ENCODE assay signal across 8 mouse cellular contexts in genomic region chrX:100774341-100774811, GRCm38 (mm10). TPM values are rescaled to one million over a fixed set of nuclear protein-coding genes. Genes with fewer than 3 reads are reported as not detected.
DNase-seq lines count a peak whose midpoint lies in the region; ATAC-seq and TF ChIP-seq lines count a peak whose summit lies in the region.

No protein-coding gene starts in this region.

- peak overlapping the region; percentile 34 for H3K4me3 ChIP-seq in forebrain, embryonic 15.5 days
- peak overlapping the region; percentile 33 for H3K4me3 ChIP-seq in hindbrain, embryonic 11.5 days (ENCODE audit: low read depth, low read length)
- H3K4me3 ChIP-seq in limb, embryonic 13.5 days, result peak overlapping the region; percentile 52
- peak overlapping the region; percentile 31 for H3K4me3 ChIP-seq in midbrain, embryonic 13.5 days (replicated peaks)

- no peaks in the 10 kb centered on the region for H3K27me3 ChIP-seq in forebrain, embryonic 15.5 days
- H3K27me3 ChIP-seq in hindbrain, embryonic 11.5 days (ENCODE audit: control insufficient read depth, insufficient read depth, low read length), result no peaks in the 10 kb centered on the region
- peaks cover 5% of the 10 kb centered on the region; the same call in 1 of the 2 replicates for H3K27me3 ChIP-seq in limb, embryonic 13.5 days
- no peaks in the 10 kb centered on the region for H3K27me3 ChIP-seq in midbrain, embryonic 13.5 days

- 22% methylated on average over 22 of the region's 23 CpGs for WGBS in forebrain, embryonic 15.5 days
- WGBS in hindbrain, embryonic 11.5 days, result 23% methylated on average over 18 of the region's 23 CpGs
- 15% methylated on average over 23 of the region's 23 CpGs for WGBS in limb, embryonic 13.5 days
- 25% methylated on average over 23 of the region's 23 CpGs for WGBS in midbrain, embryonic 13.5 days

- no peaks in the 10 kb centered on the region for H3K36me3 ChIP-seq in forebrain, embryonic 15.5 days
- H3K36me3 ChIP-seq in hindbrain, embryonic 11.5 days (ENCODE audit: control insufficient read depth, insufficient read depth, low read length), result no peaks in the 10 kb centered on the region
- H3K36me3 ChIP-seq in limb, embryonic 13.5 days, result no peaks in the 10 kb centered on the region
- H3K36me3 ChIP-seq in midbrain, embryonic 13.5 days, result peaks cover 6% of the 10 kb centered on the region

- peaks cover 18% of the 10 kb centered on the region; the same call in 1 of the 2 replicates for H3K4me1 ChIP-seq in forebrain, embryonic 15.5 days
- no peaks in the 10 kb centered on the region for H3K4me1 ChIP-seq in hindbrain, embryonic 11.5 days (replicated peaks; ENCODE audit: control insufficient read depth, insufficient read depth, low read length)
- 0 out of 2 replicates have a peak, but pooled peaks cover 7% of the 10 kb centered on the region for H3K4me1 ChIP-seq in limb, embryonic 13.5 days
- peaks cover 15% of the 10 kb centered on the region for H3K4me1 ChIP-seq in midbrain, embryonic 13.5 days (replicated peaks)

- H3K9ac ChIP-seq in forebrain, embryonic 15.5 days (replicated peaks), result peak overlapping the region; percentile 35
- H3K9ac ChIP-seq in hindbrain, embryonic 11.5 days (ENCODE audit: low read depth, low read length), result peak overlapping the region; percentile 49
- peak overlapping the region; percentile 75 for H3K9ac ChIP-seq in limb, embryonic 13.5 days
- peak overlapping the region; percentile 32; the same call in 1 of the 2 replicates for H3K9ac ChIP-seq in midbrain, embryonic 13.5 days (replicated peaks)

- TF ChIP-seq CTCF in brain, embryonic 14.5 days (IDR thresholded peaks at IDR 0.05; ENCODE audit: borderline replicate concordance, extremely low read depth, insufficient read depth, insufficient read length), result peak; percentile 64

- H3K4me2 ChIP-seq in forebrain, embryonic 15.5 days (replicated peaks), result peak overlapping the region; percentile 44
- peak overlapping the region; percentile 54 for H3K4me2 ChIP-seq in hindbrain, embryonic 11.5 days (replicated peaks; ENCODE audit: low read depth, low read length)
- H3K4me2 ChIP-seq in limb, embryonic 13.5 days (replicated peaks), result peak overlapping the region; percentile 62
- peak overlapping the region; percentile 53 for H3K4me2 ChIP-seq in midbrain, embryonic 13.5 days (replicated peaks)

- no peak overlapping the region for H3K27ac ChIP-seq in forebrain, embryonic 15.5 days (replicated peaks)
- H3K27ac ChIP-seq in hindbrain, embryonic 11.5 days (ENCODE audit: low read depth, low read length), result no peak overlapping the region
- H3K27ac ChIP-seq in limb, embryonic 13.5 days, result no peak overlapping the region
- H3K27ac ChIP-seq in midbrain, embryonic 13.5 days, result no peak overlapping the region

- no peaks in the 10 kb centered on the region for H3K9me3 ChIP-seq in forebrain, embryonic 15.5 days
- H3K9me3 ChIP-seq in hindbrain, embryonic 11.5 days (ENCODE audit: control insufficient read depth, low read length), result no peaks in the 10 kb centered on the region
- no peaks in the 10 kb centered on the region for H3K9me3 ChIP-seq in limb, embryonic 13.5 days
- H3K9me3 ChIP-seq in midbrain, embryonic 13.5 days, result no peaks in the 10 kb centered on the region

- TF ChIP-seq POLR2A in brain, embryonic 14.5 days (IDR thresholded peaks at IDR 0.05; ENCODE audit: borderline replicate concordance, extremely low read depth, insufficient read depth, insufficient read length, poor library complexity, severe bottlenecking), result no peak

- ATAC-seq in forebrain, embryonic 15.5 days (replicated peaks), result no peak
- no peak for ATAC-seq in hindbrain, embryonic 11.5 days (ENCODE audit: low FRiP score)
- ATAC-seq in limb, embryonic 13.5 days (ENCODE audit: low FRiP score, low read depth), result no peak
- no peak for ATAC-seq in midbrain, embryonic 13.5 days

- DNase-seq in cerebellum, adult 18-20 months, result peak; percentile 51 to 52
- DNase-seq in cerebellum, adult 9-11 months, result no peak
- peak; percentile 59 for DNase-seq in brain, embryonic 14.5 days (ENCODE audit: low read depth)
- peak; percentile 74 for DNase-seq in hindbrain, embryonic 11.5 days (ENCODE audit: low spot score)
- DNase-seq in spleen, postnatal 14 days (ENCODE audit: low spot score in 2 of 2), result peak; percentile 18 to 43

RNA-seq across cellular contexts. Expression of gene Dlg3, which starts 6.9 kb away (rescaled TPM):
- 42.6 and 50.8 TPM in 2 replicates for polyA plus RNA-seq in brain, embryonic 14.5 days (2012; rRNA removed)
- 7.3 and 10.0 TPM in 2 replicates for polyA plus RNA-seq in forebrain, embryonic 15.5 days (2015; fragmentation: Nextera tagmentation; extraction: Ambion mirVana)
- 8.1 and 13.8 TPM in 2 replicates for polyA plus RNA-seq in hindbrain, embryonic 11.5 days (2014; fragmentation: Nextera tagmentation; extraction: Ambion mirVana)
- 4.9 and 5.4 TPM in 2 replicates for polyA plus RNA-seq in limb, embryonic 13.5 days (2015; fragmentation: Nextera tagmentation; extraction: Ambion mirVana)
- 9.4 and 10.8 TPM in 2 replicates for polyA plus RNA-seq in midbrain, embryonic 13.5 days (2015; fragmentation: Nextera tagmentation; extraction: Ambion mirVana)

RNA-seq across cellular contexts. Expression of gene Gdpd2, which starts 44.7 kb away (rescaled TPM):
- 51.1 and 52.8 TPM in 2 replicates for polyA plus RNA-seq in brain, embryonic 14.5 days (2012; rRNA removed)
- 10.2 and 13.8 TPM in 2 replicates for polyA plus RNA-seq in forebrain, embryonic 15.5 days (2015; fragmentation: Nextera tagmentation; extraction: Ambion mirVana)
- polyA plus RNA-seq in hindbrain, embryonic 11.5 days (2014; fragmentation: Nextera tagmentation; extraction: Ambion mirVana), result 12.8 and 15.6 TPM in 2 replicates
- 2.7 and 3.3 TPM in 2 replicates for polyA plus RNA-seq in limb, embryonic 13.5 days (2015; fragmentation: Nextera tagmentation; extraction: Ambion mirVana)
- 24.8 and 26.1 TPM in 2 replicates for polyA plus RNA-seq in midbrain, embryonic 13.5 days (2015; fragmentation: Nextera tagmentation; extraction: Ambion mirVana)
